In the genomic region with DNA sequence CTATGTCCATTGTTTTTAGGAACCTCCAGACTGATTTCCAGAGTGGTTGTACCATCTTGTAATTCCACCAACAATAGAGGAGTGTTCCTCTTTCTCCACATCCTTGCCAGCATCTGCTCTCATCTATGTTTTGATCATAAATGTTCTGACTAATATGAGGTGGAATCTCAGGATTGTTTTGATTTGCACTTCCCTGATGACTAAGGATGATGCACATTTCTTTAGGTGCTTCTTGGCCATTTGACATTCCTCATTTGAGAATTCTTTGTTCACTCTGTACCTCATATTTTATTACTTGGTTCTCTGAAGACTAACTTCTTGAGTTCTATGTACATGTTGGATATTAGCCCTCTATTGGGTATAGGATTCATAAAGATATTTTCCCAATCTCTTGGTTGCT, we compare ENCODE assay signal across 34 mouse cellular contexts.
"Had no signal": no experiment of that assay in that cellular context is flagged by ENCODE, and none has a peak within 500 bp of the region (broad histone marks: within the 10 kb centered on the region; RNA-seq: fewer than 3 reads in every experiment).

No protein-coding gene starts in this region.

- H3K4me3 ChIP-seq: heart, embryonic 12.5 days; heart, embryonic 13.5 days; heart, embryonic 15.5 days; hindbrain, embryonic 10.5 days; hindbrain, embryonic 12.5 days; hindbrain, embryonic 13.5 days; hindbrain, embryonic 15.5 days; intestine, embryonic 15.5 days; kidney, embryonic 15.5 days; layer of hippocampus, adult 2 months; left cerebral cortex, adult 2 months had no signal

- H3K4me1 ChIP-seq: heart, embryonic 12.5 days; heart, embryonic 13.5 days; heart, embryonic 15.5 days; hindbrain, embryonic 10.5 days; hindbrain, embryonic 12.5 days; hindbrain, embryonic 13.5 days; hindbrain, embryonic 15.5 days; intestine, embryonic 15.5 days; kidney, embryonic 15.5 days had no signal

- DNase-seq: heart, postnatal 10 days; heart, postnatal 14 days; heart, postnatal 36 days; heart, postnatal 4 days; kidney, adult 11 months; kidney, adult 18-20 months; kidney, adult 2 months; kidney, adult 8-10 months; kidney, adult 9 months; kidney, postnatal 10 days; kidney, postnatal 14 days; kidney, postnatal 25 days; kidney, postnatal 36 days; kidney, postnatal 4 days; layer of hippocampus, adult 9-11 months; layer of hippocampus, postnatal 36 days had no signal

- H3K36me3 ChIP-seq: heart, embryonic 12.5 days; heart, embryonic 13.5 days; heart, embryonic 15.5 days; hindbrain, embryonic 10.5 days; hindbrain, embryonic 12.5 days; hindbrain, embryonic 13.5 days; hindbrain, embryonic 15.5 days; intestine, embryonic 15.5 days; kidney, embryonic 15.5 days had no signal

- H3K27ac ChIP-seq: heart, embryonic 13.5 days; heart, embryonic 15.5 days; hindbrain, embryonic 10.5 days; hindbrain, embryonic 12.5 days; hindbrain, embryonic 13.5 days; hindbrain, embryonic 14.5 days; hindbrain, embryonic 15.5 days; hindbrain, postnatal 0 days; intestine, embryonic 15.5 days; kidney, embryonic 15.5 days; kidney, postnatal 0 days; layer of hippocampus, adult 2 months; left cerebral cortex, adult 2 months had no signal

- ATAC-seq: hindbrain, embryonic 16.5 days; hindbrain, postnatal 0 days; inflammation-experienced regulatory T-cells, adult 6 months; intestine, embryonic 15.5 days; intestine, embryonic 16.5 days; intestine, postnatal 0 days had no signal

- H3K27me3 ChIP-seq: heart, embryonic 12.5 days; heart, embryonic 13.5 days; heart, embryonic 15.5 days; hindbrain, embryonic 12.5 days; hindbrain, embryonic 13.5 days; hindbrain, embryonic 15.5 days; intestine, embryonic 15.5 days; kidney, embryonic 15.5 days had no signal
